Mouse (Mus musculus): Measurements from ENCODE around the gene Rgcc.

Gene Rgcc

DNA sequence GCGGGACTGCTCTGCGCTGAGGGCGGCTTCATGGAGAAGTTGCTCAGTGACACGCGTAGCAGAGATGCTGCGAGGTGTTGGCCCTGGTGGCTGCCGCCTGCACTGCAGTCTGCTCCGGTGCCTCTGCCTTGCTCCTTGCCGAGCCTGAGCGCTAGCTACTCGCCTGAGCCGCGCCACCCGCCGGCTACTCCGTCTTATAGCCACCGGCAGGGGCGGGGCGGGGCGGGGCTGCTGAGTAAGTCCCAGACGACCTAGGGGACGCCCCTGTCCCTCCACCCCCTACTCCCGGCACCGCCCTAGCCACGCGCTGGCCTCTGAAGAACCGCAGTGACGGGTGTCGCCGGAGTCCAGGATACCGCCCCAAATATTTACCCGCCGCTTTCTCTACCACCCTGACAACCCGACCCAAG, at the start of gene Rgcc:
Gene Rgcc, minus strand, starts transcription at position 180 of the 410 bp plus-strand sequence.
- peak; percentile 100 for DNase-seq

DNA sequence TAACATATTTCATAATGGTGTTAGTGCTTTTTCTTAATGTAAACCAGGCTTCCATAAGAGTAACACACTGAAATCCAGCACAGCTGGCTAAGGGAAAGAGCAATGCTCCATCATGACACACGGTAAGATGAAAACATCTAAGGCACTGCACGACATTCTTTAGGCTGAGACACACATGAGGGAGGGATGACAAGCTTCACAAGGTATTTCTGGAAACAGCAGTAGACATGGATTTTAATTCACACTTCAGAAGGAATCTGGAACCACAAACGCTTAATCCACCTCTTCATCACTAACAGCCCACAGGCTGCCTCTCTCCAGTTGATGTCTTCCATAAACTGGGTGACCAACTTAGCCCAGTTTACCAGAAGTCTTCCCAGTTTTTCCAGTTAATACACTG, 44.9 kb upstream of the Rgcc start:
- DNase-seq: no peak

DNA sequence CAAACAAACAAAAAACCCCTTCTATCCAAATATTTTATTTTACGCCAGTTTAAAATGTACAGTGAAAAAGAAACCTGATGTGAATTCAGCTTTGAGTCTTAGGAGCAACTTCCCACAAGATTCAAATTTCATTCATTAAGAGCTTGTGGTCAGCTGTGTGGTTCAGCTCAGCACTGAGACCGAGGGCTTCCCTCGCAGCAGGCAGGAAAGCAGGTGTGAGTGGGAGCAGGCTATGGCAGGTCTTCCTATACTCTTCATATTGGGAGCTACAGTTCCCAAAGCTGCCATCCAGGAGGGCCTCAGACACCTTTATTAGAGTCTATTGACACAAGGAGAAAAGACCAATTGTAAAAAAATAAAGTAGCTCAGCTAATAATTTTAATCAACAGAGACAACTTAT, 34.2 kb upstream of the Rgcc start:
- no peak for DNase-seq

DNA sequence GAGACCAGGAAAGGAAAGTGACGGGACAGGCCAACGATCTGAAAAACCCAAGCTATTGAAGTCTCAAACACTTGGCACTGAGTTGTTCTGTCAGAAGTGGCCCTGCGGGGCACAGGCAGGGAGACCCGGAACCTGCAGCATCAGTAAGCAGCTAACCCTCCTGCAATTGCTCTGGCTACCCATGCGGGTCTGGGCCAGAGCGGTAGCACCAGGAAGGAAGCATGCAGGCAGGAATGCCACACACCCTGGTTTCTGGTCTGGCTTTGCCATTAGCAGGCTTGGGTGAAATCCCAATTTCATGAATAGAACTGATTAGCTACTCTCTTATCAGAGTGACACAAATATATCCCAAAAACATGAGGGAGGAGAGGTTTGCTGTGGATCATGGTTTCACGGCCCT, 30.5 kb upstream of the Rgcc start:
- no peak for DNase-seq

DNA sequence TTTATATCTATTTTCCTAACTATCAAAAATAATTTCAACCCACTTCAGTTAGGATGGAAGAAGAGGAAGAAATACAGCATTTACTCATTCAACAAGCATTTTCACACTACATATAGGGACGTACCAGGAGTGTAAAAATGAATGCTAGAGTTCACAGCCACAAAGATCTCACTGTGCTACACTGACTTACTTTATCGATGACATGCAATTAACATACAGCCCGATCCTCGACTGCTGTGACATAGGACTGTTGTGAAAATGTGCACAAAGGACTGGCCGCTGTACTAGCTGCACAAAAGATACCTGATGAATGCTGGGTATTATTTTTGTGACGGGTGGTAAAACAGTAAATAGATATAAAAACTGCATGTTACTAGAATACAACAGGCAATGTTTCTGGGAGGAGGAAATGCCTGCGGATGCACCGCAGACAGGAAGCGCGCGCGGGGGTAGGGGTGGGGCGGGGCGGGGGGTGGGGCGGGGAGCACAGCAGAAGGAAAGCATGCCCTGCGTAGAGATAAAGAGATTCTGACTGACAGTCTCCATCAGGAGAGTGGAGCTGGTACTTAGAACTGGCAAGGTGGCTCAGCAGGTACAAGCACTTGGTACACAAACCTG, 29.6 kb upstream of the Rgcc start:
- peak; percentile 52 for DNase-seq

DNA sequence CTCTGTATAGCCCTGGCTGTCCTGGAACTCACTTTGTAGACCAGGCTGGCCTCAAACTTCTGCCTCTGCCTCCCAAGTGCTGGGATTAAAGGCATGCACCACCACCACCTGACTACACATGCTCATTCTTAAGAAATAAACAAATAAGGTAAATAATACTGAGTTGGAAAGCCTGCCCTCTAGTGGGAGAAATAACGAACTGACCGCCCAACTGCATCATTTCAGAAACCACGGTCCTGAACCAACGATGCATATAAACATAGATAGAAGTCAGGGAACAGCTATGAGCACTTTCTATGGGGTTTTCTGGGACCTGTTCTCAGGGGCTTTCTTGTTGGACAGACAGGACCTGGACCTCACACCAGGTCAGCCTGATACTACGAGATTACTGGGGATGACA, 25.6 kb upstream of the Rgcc start:
- DNase-seq: peak; percentile 53

DNA sequence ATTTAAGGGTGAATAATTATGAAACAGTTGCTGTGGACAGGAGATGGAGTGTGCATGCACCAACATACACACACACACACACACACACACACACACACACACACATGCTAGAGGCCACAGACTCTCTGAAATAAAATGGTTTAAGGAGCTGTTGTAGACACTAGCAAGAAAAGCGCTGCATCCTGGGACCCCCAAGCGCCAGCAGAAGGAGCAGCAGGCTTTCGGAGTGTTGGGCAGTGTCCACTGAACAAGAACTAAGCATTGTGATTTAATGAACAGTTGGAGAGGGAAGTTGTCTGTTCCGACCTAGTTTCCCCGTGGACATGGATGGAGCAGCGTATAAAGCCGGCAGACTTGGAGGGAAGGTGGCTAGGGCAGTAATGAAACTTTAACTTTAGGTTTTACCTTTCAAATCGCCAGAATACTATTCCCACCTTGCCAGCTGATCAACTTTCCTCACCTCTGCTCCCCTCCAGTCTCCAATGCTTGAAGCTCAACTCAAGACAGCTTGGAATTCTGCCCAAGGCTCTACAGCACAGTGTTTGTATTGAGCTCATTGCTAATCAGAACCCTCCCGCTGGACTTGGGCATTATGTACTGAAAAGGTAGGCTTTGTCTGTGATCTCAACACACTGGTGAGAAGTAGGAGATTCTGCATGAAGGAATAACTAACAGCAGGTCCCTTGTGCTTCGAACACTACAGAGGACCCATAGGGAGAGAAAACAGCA, 22.8 kb upstream of the Rgcc start:
- no peak for DNase-seq

DNA sequence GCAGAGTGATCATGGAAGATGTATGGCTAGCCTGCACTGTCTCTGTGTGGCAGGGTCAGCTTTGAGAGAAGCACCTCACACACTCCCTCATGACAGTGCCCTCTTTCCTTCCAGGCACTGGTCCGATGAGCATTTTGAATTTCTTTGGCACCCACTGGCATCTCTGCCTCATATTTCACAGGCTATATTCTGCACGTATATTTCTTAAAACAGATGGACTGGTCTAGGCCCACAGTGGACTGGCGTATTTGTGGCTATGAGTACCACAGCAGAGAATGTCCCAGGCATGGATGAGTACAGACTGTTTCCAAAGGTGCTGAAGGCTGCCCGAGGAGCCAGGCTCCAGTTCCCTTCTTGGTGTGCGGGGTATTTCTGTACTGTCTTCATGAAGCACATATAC, 20.4 kb upstream of the Rgcc start:
- DNase-seq: no peak

DNA sequence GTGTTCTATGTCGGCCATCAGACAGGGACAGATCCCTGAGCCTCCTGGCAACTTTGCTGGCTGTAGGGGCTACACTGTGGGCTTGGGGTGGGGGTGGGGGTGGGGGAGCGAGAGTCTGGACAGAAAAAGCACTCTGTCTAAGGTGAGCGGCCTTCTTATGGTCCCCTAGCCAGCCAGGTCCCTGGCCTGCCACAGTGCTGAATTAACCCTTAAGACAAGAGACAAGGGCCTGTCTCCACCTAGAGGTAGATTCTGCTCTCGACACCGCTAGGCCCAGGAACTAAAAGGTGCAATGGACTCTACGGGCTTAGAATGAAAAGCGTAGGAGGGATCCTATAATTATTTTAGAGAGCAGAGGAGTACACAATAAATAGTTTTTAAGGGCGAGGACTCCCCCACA, 19.7 kb upstream of the Rgcc start:
- peak; percentile 80 for DNase-seq

DNA sequence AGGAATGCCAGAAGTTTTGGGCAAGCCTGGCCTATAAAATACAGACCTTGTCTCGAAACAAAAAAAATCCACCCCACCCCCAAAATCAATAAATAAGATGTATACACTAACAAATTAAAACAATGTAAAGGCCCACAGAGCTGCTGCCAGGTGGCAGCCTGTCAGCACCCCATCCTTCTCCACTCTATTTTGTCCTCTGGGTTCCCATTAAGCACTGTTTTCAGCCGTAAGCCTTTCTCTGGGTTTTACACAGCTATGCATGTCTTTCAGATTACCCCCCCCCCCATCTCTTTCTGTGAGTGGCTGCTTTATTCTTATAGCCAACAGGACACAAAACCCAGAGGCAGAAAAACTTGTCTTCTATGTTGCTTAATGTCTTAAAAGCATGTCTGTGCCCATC, 16.2 kb upstream of the Rgcc start:
- DNase-seq: no peak

DNA sequence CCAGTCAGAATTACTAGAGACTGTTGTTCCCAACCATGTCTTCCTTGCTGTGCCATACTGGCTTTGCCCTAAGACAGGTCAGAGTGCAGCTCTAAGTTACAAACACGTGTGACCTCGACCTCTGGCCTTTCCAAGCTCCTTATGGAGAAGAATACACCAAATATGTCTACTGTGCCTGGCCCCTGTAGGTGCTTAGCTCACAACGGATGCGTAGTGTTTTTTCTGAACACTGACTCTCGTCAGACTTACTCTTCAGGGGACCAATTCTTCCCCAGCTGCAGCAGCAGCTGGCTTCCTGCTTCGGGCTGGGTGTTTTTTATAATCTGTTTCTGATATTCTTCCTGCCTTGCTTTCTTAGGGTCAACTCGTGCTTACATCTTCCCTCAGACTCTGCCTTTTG, 14.4 kb upstream of the Rgcc start:
- peak; percentile 73 for DNase-seq

DNA sequence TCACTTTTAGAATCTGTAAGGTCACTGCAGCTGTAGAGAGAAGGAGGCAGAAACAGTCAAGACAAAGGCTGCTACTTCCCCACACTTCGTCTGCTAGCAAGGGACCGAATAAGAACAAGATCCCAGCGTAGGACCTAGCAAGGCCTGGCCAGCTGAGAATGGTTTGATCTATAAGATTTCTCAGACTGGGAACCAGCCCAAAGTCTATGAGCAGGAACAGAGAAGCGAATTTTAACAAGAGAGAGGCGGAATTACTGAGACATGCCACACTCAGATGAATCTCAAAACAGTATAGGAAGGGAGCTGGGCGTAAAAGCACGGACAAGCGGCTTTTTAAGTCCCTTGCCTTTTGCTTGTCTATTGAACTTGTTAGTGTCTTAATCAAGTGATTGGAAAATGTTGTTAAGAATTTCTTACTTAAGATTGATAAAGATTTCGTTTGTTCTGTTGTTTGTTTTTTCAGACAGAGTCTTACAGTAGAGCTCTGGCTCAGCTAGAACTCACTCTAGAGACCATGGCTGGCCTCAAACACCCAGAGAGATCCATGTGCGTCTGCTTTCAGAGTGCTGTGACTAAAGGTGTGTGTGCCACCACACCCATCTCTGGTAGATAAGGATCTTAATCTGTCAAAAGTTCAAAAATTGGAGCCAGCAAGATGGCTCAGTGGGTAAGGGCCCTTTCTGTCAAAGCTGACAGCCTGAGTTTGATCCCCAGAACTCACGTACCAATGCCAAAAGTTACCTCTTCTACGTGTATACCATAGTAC, 13.0 kb upstream of the Rgcc start:
- DNase-seq: peak; percentile 37

DNA sequence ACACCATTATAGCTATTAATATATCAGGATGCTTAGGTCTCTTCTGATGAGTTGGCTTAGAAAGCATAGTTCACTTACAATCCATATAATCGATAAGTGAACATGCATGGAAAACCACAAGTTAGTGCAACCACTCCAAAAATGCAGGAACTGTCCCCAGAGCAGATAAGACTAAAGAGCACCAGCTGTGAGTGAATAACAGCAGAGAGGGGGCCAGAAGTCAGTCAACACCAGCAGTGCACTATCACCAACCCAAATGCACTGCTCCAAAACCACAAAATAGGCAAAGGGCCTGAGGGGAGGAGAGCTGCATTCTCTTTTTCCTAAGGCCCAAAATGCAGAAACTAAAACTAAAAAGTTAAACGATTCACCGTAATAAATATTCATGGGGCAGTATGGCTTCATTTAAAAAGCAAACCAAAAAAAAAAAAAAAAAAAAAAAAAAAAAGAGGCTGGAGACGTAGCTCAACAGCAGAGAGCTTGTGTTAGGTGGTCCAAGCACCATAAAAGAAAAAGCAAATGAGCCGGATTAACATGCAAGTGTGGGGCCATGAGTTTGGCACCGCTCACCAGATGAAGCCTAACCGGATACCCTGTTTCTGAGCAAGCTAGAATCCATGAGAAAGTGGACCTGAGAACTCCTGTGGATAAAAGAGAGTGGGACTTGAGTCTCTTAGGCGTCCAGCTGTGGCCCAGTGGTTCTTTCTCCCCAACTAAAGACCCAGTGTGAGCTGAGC, 12.2 kb upstream of the Rgcc start:
- DNase-seq: peak; percentile 43

DNA sequence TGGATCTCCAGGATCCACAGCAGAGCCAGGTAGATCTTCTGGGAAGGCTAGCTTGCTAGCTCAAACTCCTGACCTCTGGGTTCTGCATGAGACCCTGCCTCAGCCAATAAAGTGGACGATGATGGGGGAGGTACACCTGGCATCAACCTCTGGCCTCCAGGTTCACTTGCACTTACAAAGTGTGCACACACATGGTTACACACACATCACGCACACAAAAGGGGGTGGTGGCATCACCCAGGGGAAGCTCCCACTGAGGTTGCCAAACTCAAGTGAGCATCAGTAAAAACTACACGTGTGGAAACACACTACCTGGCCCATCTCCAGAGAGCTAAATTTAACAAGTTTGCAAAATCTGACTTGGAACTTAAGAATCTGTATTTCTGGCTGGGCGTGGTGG, 11.3 kb upstream of the Rgcc start:
- DNase-seq: no peak

DNA sequence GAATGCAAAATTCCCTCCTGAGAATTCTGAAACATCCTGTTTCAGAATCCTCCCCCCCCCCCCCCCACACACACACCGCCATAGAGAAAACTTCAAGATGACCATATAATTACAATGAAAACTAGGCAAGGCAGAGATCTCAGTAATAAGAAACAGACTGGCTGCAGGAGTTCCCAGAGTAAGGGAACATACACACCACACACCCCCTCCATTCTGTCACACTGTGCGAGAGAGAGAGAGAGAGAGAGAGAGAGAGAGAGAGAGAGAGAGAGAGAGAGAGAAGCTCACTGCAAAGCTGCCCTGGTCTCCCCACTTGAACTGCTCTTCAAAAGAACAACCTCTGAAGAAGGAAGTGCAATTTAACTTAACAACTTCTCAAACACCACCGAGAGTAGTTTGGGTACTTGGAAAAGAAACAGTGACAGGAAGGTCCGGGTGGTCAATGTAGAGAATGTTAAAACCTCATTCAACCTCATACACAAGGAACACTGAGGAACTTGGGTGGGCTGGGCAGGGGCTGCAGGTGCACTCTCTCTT, 10.5 kb upstream of the Rgcc start:
- DNase-seq: no peak

DNA sequence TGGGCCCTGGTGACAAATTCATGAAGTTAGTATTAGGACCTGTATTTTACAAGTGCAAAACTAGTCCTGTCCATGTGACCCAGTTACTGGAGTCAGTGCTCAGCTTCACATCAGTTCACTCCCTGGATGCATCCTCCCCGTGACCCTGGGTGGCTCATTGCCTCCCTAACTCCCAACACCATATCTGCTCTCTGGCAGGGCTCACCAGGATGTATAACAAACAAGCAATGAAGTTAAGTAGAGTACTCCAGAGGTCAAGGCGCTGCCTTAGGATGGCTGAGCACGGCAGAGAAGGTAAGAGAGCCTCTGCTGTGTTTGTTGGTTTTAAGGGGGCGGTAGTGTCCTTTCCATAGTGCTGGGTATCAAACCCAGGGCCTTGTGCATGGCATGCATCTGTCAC, 7.7 kb upstream of the Rgcc start:
- no peak for DNase-seq

DNA sequence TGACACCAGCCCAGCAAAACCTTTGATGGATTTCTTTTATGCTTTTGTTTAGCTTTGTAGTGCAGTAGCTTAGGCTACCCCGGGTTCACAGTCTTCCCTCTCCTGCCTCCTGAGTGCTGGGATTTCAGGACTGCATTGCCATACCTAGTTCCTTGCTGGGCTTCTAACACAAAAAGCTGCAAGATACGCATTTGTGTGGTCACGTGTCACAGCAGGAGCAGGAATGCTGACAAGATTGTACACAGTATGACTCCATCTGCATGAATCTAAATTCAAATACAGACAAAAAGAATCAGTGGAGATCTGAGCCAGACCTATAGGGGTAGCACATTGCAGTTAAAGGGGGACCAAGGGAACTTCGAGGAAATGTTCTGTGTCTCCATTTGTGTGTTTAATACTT, 6.9 kb upstream of the Rgcc start:
- DNase-seq: no peak

DNA sequence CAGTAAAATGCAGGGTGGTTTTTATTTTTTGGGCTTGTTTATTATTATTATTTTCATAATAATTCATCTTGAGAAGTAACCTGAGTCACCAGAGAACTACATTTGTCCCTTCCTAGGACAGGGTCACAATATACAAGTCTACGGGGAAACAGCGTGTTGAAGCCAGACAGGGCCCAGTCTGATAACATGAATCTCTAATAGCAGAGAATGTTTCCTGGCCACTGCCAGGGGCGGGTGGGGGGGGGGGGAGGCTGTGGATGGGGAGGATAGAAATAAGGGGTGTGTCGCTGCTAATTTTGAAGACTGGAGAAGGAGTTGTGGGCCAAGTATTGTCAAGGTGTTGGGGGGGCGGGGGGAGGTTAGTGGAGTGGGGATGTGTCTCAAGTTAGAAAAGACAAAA, 6.5 kb upstream of the Rgcc start:
- no peak for DNase-seq

DNA sequence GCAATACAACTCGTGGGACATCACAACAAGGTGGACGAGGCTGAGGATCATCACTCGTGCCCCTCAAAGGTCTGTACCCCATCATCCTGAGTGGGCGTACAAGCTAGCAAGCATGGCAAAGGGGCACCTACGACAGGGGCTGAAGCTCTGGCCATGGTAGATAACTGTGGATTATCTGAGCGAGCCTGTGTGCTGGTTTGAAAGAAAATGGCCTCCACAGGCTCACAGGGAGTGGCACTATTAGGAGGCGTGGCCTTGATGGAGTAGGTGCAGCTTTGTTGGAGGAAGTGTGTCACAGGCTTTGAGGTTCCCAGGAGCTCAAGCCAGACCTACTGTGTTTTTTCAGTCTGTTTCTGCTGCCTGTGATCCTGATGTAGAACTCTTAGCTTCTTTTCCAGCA, 5.7 kb upstream of the Rgcc start:
- no peak for DNase-seq

DNA sequence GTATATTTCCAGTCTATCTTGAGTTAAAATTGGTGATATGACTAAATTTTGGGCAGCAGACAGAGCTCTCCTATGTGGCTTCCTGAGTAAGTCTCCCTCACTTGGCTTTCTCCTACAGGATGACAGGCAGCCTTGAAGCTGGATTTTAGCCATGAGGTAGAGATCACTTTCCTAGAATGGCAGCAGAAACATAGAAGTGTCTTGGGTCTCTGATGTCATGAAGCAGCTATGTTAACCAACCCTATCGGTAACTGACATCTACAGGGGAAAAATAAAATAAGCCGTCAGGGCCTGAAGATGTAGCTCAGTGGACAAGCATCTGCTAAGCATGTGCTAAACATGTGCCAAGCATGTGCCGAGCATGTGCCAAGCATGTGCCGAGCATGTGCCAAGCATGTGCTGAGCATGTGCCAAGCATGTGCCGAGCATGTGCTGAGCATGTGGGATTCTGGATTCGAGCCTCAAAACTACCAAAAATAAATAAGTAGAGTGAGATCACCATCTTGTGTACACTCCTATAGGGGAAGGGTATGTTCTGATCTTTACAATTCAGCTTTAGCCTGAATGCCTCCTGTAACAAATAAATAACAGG, 3.5 kb upstream of the Rgcc start:
- DNase-seq: no peak

DNA sequence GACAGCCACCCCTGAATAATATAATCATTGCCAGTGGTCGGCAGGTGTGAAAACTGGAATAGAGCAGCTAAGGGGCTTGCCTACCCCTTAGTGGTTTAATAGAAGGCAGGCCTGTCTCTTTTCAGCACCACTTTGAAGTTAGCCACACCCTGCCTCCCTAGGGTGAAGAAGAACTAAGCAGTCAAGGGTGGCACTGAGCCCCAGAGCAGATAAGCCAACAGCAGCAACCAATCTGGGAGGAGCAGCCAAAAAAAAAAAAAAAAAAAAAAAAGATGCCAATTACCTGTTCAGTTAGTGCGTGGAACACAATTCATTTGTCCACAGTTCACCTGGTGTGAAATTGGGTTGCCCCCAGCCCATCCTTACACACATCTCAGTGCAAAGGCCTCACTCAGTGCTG, 1.7 kb upstream of the Rgcc start:
- DNase-seq: no peak

DNA sequence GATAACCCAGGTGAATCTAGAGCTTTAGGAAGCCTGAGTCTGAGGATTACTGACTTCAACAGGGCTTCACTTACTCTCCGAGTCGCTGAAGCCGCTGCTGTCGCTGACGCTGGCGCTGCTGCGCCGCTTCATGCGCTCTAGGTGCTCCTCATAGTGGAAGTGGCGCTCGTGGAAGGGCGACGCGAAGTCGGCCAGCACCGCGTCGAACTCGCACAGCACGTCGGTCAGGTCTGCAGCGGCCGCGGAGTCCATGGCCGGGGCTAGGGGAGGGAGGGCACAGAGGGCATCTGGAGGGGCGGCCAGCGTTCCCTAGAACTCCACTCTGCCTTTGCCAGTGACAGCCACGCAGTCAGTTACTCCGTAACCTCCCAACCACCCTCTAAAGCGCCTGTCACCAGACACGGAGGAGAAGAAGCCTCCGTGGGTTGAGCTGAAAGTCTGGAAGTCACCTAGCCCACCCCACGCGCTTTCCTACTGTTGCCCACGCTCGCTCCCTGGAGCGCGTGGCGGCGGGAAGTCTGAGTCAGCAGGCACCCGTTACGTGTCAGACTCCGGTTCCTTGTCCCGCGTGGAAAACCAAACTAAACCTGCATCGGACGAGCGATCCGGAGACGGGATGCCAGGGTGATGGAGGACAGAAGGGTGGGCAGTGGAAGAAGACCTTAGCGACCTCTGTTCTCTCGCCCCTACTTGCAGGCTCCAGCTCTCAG, 649 bp downstream of the Rgcc start:
- peak; percentile 73 for DNase-seq

Data from thymus, postnatal 14 days (tissue).